Mouse (Mus musculus) thymus, adult 2 months (tissue): ENCODE results near the gene Dnajc7.

Source experiments
- CTCF ChIP-seq: fragments of 200-500 bp; IDR thresholded peaks from 2 replicates; pipeline ENCODE4 v1.5.1; 2012; ENCODE audit warnings: mild to moderate bottlenecking, control low read depth, low read length, moderate library complexity, borderline replicate concordance; ENCODE audit not compliant: control insufficient read depth, poor library complexity, insufficient read depth; ENCODE audit errors: extremely low read depth
- POLR2A ChIP-seq: fragments of 200-500 bp; IDR thresholded peaks from 2 replicates; pipeline ENCODE4 v1.6.1; 2012; ENCODE audit warnings: mild to moderate bottlenecking, low read length, control low read depth, moderate library complexity; ENCODE audit not compliant: control insufficient read depth, poor library complexity, insufficient read depth; ENCODE audit errors: extremely low read depth

DNA sequence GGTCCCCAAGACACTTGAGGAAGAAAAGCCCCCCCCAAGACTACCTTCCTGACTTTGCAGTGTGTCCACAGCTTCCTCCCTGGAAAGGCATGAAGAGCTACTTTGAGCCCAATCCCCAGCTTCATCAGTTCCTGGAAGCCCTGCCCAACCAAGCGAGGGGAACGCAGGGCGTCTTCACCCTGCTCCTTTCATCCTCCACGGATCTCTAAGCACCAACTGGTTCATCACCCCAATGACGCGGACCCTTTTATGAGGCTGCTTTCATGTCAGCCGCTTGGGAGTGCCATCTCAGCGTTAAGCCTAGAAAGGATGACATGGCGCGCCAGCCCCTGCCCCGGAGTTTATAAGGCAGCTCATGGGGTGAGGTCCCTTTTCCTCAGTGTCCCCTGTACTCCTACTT, at the start of gene Dnajc7:
- TF ChIP-seq CTCF (no peak), POLR2A (no peak)
